ENCODE assay signal across 8 mouse cellular contexts in genomic region chr5:120102732-120103131, GRCm38 (mm10). TPM values are rescaled to one million over a fixed set of nuclear protein-coding genes. Genes with fewer than 3 reads are reported as not detected.
A peak's percentile ranks its signal among the peaks of the same experiment; 100 is the strongest.
DNase-seq lines count a peak whose midpoint lies in the region; TF ChIP-seq lines count a peak whose summit lies in the region.

No protein-coding gene starts in this region.

- H3K27me3 ChIP-seq in liver, adult 2 months (ENCODE audit: control insufficient read depth, insufficient read depth, low read length), result no peaks in the 10 kb centered on the region

- no peaks in the 10 kb centered on the region for H3K4me1 ChIP-seq in brown adipose tissue, adult 24 weeks (ENCODE audit: control insufficient read depth, insufficient read depth, insufficient read length, low read length)
- H3K4me1 ChIP-seq in liver, adult 2 months (ENCODE audit: control insufficient read depth, insufficient read depth, low read length), result no peaks in the 10 kb centered on the region
- no peaks in the 10 kb centered on the region for H3K4me1 ChIP-seq in olfactory bulb, adult 2 months (ENCODE audit: control insufficient read depth, insufficient read depth, low read length)

- TF ChIP-seq CTCF in layer of hippocampus, adult 2 months (conservative IDR thresholded peaks at IDR 0.05), result peak; percentile 100
- peak; percentile 100 for TF ChIP-seq CTCF in liver, adult 2 months (IDR thresholded peaks at IDR 0.05; ENCODE audit: low read depth, low read length)
- TF ChIP-seq CTCF in olfactory bulb, adult 2 months (IDR thresholded peaks at IDR 0.05; ENCODE audit: insufficient read depth, low read depth, low read length), result peak; percentile 100

- no peak overlapping the region for H3K9ac ChIP-seq in liver, adult 2 months (ENCODE audit: low read depth, low read length)

- TF ChIP-seq POLR2A in liver, adult 2 months (IDR thresholded peaks at IDR 0.05; ENCODE audit: extremely low read depth, insufficient read depth, low read length), result no peak
- no peak for TF ChIP-seq POLR2A in olfactory bulb, adult 2 months (IDR thresholded peaks at IDR 0.05; ENCODE audit: insufficient read depth, low read depth, low read length)

- H3K79me2 ChIP-seq in liver, adult 2 months (ENCODE audit: control insufficient read depth, insufficient read depth, low read length), result no peaks in the 10 kb centered on the region

- no peak overlapping the region for H3K4me3 ChIP-seq in layer of hippocampus, adult 2 months
- no peak overlapping the region for H3K4me3 ChIP-seq in brown adipose tissue, adult 24 weeks (ENCODE audit: insufficient read depth, low read depth, low read length)
- H3K4me3 ChIP-seq in liver, adult 2 months (ENCODE audit: insufficient read depth, low read depth, low read length), result no peak overlapping the region; the same call in 1 of the 2 replicates
- no peak overlapping the region for H3K4me3 ChIP-seq in olfactory bulb, adult 2 months (ENCODE audit: insufficient read depth, low read depth, low read length)

- WGBS in liver, adult 2 months, result 13% methylated on average over 12 of the region's 12 CpGs
- 18% methylated on average over 12 of the region's 12 CpGs for WGBS in olfactory bulb, adult 2 months

- H3K36me3 ChIP-seq in liver, adult 2 months (ENCODE audit: control insufficient read depth, insufficient read depth, low read length), result no peaks in the 10 kb centered on the region

- peak; percentile 18 to 59 for DNase-seq in layer of hippocampus, adult 2 months (ENCODE audit: low spot score in 2 of 2)
- DNase-seq in layer of hippocampus, adult 9-10 months (ENCODE audit: low spot score), result no peak
- peak; percentile 59 for DNase-seq in MEL-GATA-1-ER (ENCODE audit: extremely low read depth, low read depth)
- DNase-seq in gastrocnemius, postnatal 14 days, result peak; percentile 47
- peak; percentile 38 for DNase-seq in liver, adult 2 months (ENCODE audit: extremely low read depth, low read depth, low spot score)
- DNase-seq in urinary bladder, postnatal 36 days (ENCODE audit: low spot score in 2 of 2), result peak; percentile 31 to 36

- H3K27ac ChIP-seq in layer of hippocampus, adult 2 months, result no peak overlapping the region
- H3K27ac ChIP-seq in brown adipose tissue, adult 24 weeks (replicated peaks; ENCODE audit: low read depth, low read length), result 0 out of 2 replicates have a peak overlapping the region, but pooled peaks have one; percentile 19
- H3K27ac ChIP-seq in liver, adult 2 months (replicated peaks; ENCODE audit: insufficient read depth, low read depth, low read length), result no peak overlapping the region
- H3K27ac ChIP-seq in olfactory bulb, adult 2 months (ENCODE audit: insufficient read depth, low read depth, low read length), result no peak overlapping the region

- intact Hi-C loops in gastrocnemius, postnatal 14 days (cut with DNase I; ENCODE audit: low total_unique reads), result no loop called here

RNA-seq across cellular contexts. Expression of gene Rbm19, which starts 13.5 kb away (rescaled TPM):
- 10 to 100 TPM; 18.9 to 23.3 TPM for total RNA-seq in layer of hippocampus, adult 2 months (2021)
- polyA plus RNA-seq in brown adipose tissue, adult 24 weeks (2012; ENCODE audit: insufficient read depth, insufficient read length, missing spikeins), result 4.6 and 5.8 TPM in 2 replicates
- total RNA-seq in gastrocnemius, postnatal 14 days (2021), result 10 to 100 TPM; 14.4 to 18.6 TPM
- total RNA-seq in liver, adult 2 months (2014; rRNA removed), result 4.9 and 5.6 TPM in 2 replicates
- 8.2 and 9.2 TPM in 2 replicates for polyA plus RNA-seq in liver, adult 2 months (2012; rRNA removed)
- polyA plus RNA-seq in olfactory bulb, adult 2 months (2012; ENCODE audit: insufficient read depth, insufficient read length, low replicate concordance, missing spikeins), result not detected in 2 replicates
